Mouse (Mus musculus) midbrain, embryonic 15.5 days (tissue): Measurements from ENCODE around the gene D130043K22Rik. TPM values are rescaled to one million over a fixed set of nuclear protein-coding genes. Genes with fewer than 3 reads are reported as not detected.

Source experiments
- ATAC-seq: fragments of 200-750 bp; cut with Nextera tagmentation; replicated peaks from 2 replicates; pipeline ENCODE4 v1.8.0; 2017; ENCODE audit warnings: moderate TSS enrichment
- H3K27ac ChIP-seq: fragments of 300-500 bp; sonication (generic); 2 replicates; pipeline ENCODE4 v1.5.1; 2015; ENCODE audit warnings: mild to moderate bottlenecking, inconsistent platforms
- H3K27me3 ChIP-seq: fragments of 300-500 bp; sonication (generic); replicated peaks from 2 replicates; pipeline ENCODE4 v1.6.1; 2015; ENCODE audit warnings: inconsistent platforms
- H3K36me3 ChIP-seq: fragments of 300-500 bp; sonication (generic); replicated peaks from 2 replicates; pipeline ENCODE4 v1.6.1; 2015; ENCODE audit warnings: inconsistent platforms
- H3K4me1 ChIP-seq: fragments of 300-500 bp; sonication (generic); 2 replicates; pipeline ENCODE4 v1.6.1; 2015; ENCODE audit warnings: inconsistent platforms
- H3K4me2 ChIP-seq: fragments of 300-500 bp; sonication (generic); 2 replicates; pipeline ENCODE4 v1.6.1; 2015; ENCODE audit warnings: inconsistent platforms, mild to moderate bottlenecking, moderate library complexity
- H3K4me3 ChIP-seq: fragments of 300-500 bp; sonication (generic); 2 replicates; pipeline ENCODE4 v1.5.1; 2015; ENCODE audit warnings: mild to moderate bottlenecking, inconsistent platforms
- H3K9ac ChIP-seq: fragments of 300-500 bp; sonication (generic); 2 replicates; pipeline ENCODE4 v1.6.1; 2015; ENCODE audit warnings: mild to moderate bottlenecking, inconsistent platforms
- H3K9me3 ChIP-seq: fragments of 300-500 bp; sonication (generic); 2 replicates; pipeline ENCODE4 v1.6.1; 2016; ENCODE audit warnings: inconsistent platforms
- WGBS: fragments of 180-500 bp; shearing (Covaris S2); methylation state at CpG from one replicate; pipeline ENCODE4 v1.1.7; 2015; ENCODE audit warnings: mixed read lengths; 5-methylcytosine and 5-hydroxymethylcytosine counted together
- polyA plus RNA-seq: library from polyadenylated mRNA; unstranded; fragments of >200 nt; fragmentation: Nextera tagmentation; extraction: Ambion mirVana; gene quantifications from 2 replicates; pipeline ENCODE4 v1.2.1, GENCODE M21; 2015

Gene D130043K22Rik
- polyA plus RNA-seq, 1 experiment from 2014 or later: 7.8 TPM

DNA sequence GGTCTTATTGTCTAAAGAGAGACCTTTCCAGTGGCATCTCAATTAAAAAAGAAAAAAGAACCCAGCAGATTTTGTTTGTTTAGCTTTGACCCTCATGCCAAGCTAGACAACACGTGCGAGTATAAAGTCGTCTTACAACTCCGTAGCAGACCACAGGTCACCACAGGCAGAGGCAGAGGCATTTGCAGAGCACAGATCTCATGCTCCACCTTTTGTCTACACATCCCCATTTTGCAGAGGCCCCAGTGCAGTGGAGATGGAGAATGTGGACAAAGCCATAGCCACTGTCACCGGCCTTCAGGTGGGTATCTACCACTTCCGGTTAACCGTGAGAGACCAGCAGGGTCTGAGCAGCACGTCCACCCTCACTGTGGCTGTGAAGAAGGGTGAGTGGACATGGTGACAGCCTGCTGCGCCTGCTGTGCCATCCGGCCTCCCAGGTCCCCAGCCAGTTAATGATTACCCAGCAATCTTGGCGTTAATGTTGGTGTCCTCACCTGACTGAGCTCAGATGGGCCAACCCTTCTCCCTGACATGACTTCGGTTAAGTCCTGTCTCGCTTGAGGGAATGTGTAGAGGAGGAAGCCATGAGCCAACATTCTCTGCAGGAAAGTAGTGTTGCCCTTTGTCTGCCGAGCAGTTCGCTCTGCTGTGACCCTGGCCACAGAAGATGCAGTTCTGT, 34.6 kb downstream of the D130043K22Rik start:
- no peak overlapping the region for H3K4me3 ChIP-seq
- peaks cover 4% of the 10 kb centered on the region; the same call in 1 of the 2 replicates for H3K36me3 ChIP-seq
- H3K27me3 ChIP-seq: no peaks in the 10 kb centered on the region
- H3K9ac ChIP-seq: no peak overlapping the region
- ATAC-seq: no peak
- whole genome bisulfite sequencing: 87% methylated on average over 15 of the region's 15 CpGs
- H3K9me3 ChIP-seq: no peaks in the 10 kb centered on the region
- no peaks in the 10 kb centered on the region for H3K4me1 ChIP-seq
- no peak overlapping the region for H3K4me2 ChIP-seq
- no peak overlapping the region for H3K27ac ChIP-seq

GRCm38 (mm10) chr13:24880208-24880607, 35.3 kb downstream of the D130043K22Rik start:
- H3K4me1 ChIP-seq: no peaks in the 10 kb centered on the region
- no peaks in the 10 kb centered on the region for H3K27me3 ChIP-seq
- no peaks in the 10 kb centered on the region for H3K9me3 ChIP-seq
- 87% methylated on average over 6 of the region's 6 CpGs for WGBS
- H3K9ac ChIP-seq: no peak overlapping the region
- no peak overlapping the region for H3K4me2 ChIP-seq
- H3K36me3 ChIP-seq: peaks cover 4% of the 10 kb centered on the region; the same call in 1 of the 2 replicates
- H3K4me3 ChIP-seq: no peak overlapping the region
- ATAC-seq: no peak
- H3K27ac ChIP-seq: no peak overlapping the region

- H3K36me3 ChIP-seq: peaks cover 4% of the 10 kb centered on the region; the same call in 1 of the 2 replicates
- WGBS: 94% methylated on average over 5 of the region's 5 CpGs
- H3K4me1 ChIP-seq: no peaks in the 10 kb centered on the region
- no peak for ATAC-seq
- H3K4me3 ChIP-seq: no peak overlapping the region
- no peaks in the 10 kb centered on the region for H3K9me3 ChIP-seq
- no peaks in the 10 kb centered on the region for H3K27me3 ChIP-seq
- H3K9ac ChIP-seq: no peak overlapping the region
- H3K4me2 ChIP-seq: no peak overlapping the region
- H3K27ac ChIP-seq: no peak overlapping the region
Measured at GRCm38 (mm10) chr13:24880704-24881103, 35.8 kb downstream of the D130043K22Rik start.

DNA sequence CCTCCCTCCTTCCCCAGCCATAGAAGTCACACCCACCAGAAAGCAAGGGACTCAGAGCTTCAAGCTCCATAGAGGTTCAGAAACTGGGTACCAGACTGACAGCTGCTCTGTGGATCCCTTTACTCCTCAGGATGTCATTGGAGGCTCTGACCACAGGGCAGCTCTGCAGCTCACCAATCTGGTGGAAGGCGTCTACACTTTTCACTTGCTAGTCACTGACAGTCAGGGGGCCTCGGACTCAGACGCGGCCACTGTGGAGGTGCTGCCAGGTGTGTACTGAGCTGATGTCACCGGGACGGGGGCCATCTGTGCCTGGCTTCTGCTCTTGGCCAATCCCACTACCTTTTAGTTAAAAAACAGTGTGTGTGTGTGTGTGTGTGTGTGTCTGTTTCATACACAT, 37.5 kb downstream of the D130043K22Rik start:
- H3K4me3 ChIP-seq: no peak overlapping the region
- no peak overlapping the region for H3K9ac ChIP-seq
- peaks cover 4% of the 10 kb centered on the region; the same call in 1 of the 2 replicates for H3K36me3 ChIP-seq
- no peaks in the 10 kb centered on the region for H3K4me1 ChIP-seq
- 96% methylated on average over 6 of the region's 6 CpGs for WGBS
- H3K4me2 ChIP-seq: no peak overlapping the region
- no peaks in the 10 kb centered on the region for H3K9me3 ChIP-seq
- no peak overlapping the region for H3K27ac ChIP-seq
- no peaks in the 10 kb centered on the region for H3K27me3 ChIP-seq
- no peak for ATAC-seq

DNA sequence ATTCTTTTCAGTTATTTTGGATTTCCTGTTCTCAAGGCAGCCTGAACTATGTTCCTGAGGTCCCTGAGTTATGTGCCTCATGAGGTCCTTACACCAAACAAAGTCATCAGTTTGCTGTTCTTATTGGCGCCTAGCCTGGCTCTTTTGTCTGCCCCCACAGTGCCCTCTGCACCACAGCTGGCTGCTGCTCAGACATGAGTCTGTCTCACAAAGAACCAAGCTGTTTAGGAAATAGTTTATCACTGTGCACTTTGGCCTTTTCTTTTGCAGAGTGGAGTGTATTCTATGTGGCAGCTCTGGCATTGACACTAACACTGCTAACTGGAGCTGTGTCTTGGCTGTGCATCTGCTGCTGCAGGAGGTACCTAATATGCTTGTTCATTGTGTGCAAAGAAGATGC, 44.6 kb downstream of the D130043K22Rik start:
- Histone ChIP-seq H3K4me2 (no peak overlapping the region), H3K4me1 (no peaks in the 10 kb centered on the region), H3K27ac (no peak overlapping the region), H3K4me3 (no peak overlapping the region), H3K27me3 (no peaks in the 10 kb centered on the region), H3K36me3 (no peaks in the 10 kb centered on the region; the same call in 1 of the 2 replicates), H3K9me3 (no peaks in the 10 kb centered on the region), H3K9ac (no peak overlapping the region)
- WGBS: 62% methylated on average over 1 of the region's 1 CpGs
- ATAC-seq: no peak

- no peak overlapping the region for H3K27ac ChIP-seq
- no peak overlapping the region for H3K4me3 ChIP-seq
- ATAC-seq: no peak
- no peaks in the 10 kb centered on the region for H3K9me3 ChIP-seq
- WGBS: over 99% methylated on average over 3 of the region's 3 CpGs
- H3K36me3 ChIP-seq: no peaks in the 10 kb centered on the region
- H3K9ac ChIP-seq: no peak overlapping the region
- no peaks in the 10 kb centered on the region for H3K4me1 ChIP-seq
- no peaks in the 10 kb centered on the region for H3K27me3 ChIP-seq
- no peak overlapping the region for H3K4me2 ChIP-seq
Measured at GRCm38 (mm10) chr13:24892516-24892915, 47.6 kb downstream of the D130043K22Rik start.

GRCm38 (mm10) chr13:24893880-24894279, 48.9 kb downstream of the D130043K22Rik start:
- H3K9ac ChIP-seq: no peak overlapping the region
- 88% methylated on average over 2 of the region's 2 CpGs for WGBS
- no peak for ATAC-seq
- no peak overlapping the region for H3K4me2 ChIP-seq
- no peak overlapping the region for H3K4me3 ChIP-seq
- H3K4me1 ChIP-seq: no peaks in the 10 kb centered on the region
- H3K27ac ChIP-seq: no peak overlapping the region
- H3K36me3 ChIP-seq: no peaks in the 10 kb centered on the region
- H3K9me3 ChIP-seq: no peaks in the 10 kb centered on the region
- no peaks in the 10 kb centered on the region for H3K27me3 ChIP-seq

DNA sequence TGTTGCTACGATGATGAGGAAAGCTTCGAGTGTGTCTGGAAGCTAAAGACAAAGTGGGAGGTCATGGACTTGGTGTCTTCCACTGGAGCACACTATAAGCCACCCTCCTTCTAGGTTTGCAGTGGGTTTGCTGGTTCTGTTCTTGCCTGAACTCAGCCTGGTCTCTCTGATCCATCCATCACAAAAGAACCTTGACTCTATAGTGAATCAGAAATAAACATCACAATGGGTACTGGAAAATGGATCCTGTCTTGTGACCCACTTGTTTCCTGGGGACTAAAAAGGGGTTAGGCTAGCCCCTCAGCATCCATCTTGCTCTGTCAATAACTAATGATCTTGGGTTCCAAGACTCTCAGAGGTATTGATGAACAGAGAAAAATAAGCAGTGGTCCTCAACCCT, 57.0 kb downstream of the D130043K22Rik start:
- Histone ChIP-seq H3K4me1 (no peaks in the 10 kb centered on the region), H3K36me3 (no peaks in the 10 kb centered on the region), H3K27ac (no peak overlapping the region), H3K4me2 (no peak overlapping the region), H3K4me3 (no peak overlapping the region), H3K27me3 (no peaks in the 10 kb centered on the region), H3K9ac (no peak overlapping the region), H3K9me3 (no peaks in the 10 kb centered on the region)
- no peak for ATAC-seq
- 89% methylated on average over 2 of the region's 2 CpGs for WGBS

GRCm38 (mm10) chr13:24903412-24903811, 58.5 kb downstream of the D130043K22Rik start:
- Histone ChIP-seq H3K27me3 (no peaks in the 10 kb centered on the region), H3K4me3 (no peak overlapping the region), H3K9me3 (no peaks in the 10 kb centered on the region), H3K36me3 (no peaks in the 10 kb centered on the region), H3K4me1 (no peaks in the 10 kb centered on the region), H3K4me2 (no peak overlapping the region), H3K27ac (no peak overlapping the region), H3K9ac (no peak overlapping the region)
- ATAC-seq: no peak
- 68% methylated on average over 6 of the region's 6 CpGs for WGBS

DNA sequence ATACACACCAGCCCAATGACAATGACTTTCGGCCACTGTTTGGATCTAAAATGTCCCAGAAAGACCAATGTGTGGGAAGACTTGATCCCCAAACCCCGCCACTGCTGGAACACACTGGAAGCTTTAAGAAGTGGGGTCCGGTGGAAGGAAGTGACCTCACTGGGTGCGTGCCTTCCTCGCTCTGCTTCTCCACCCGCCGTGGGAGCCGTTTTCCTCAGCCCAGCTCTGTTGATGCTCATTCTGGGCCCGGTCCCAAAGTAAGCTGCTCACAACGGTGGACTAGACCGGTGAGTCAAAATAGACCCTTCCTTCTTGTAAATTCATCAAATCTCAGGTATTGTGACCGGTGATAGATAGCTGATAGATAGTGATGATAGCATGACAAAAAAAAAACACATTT, 60.5 kb downstream of the D130043K22Rik start:
- Histone ChIP-seq H3K4me3 (no peak overlapping the region), H3K27ac (no peak overlapping the region), H3K4me2 (no peak overlapping the region), H3K9ac (no peak overlapping the region), H3K27me3 (no peaks in the 10 kb centered on the region), H3K4me1 (no peaks in the 10 kb centered on the region), H3K9me3 (no peaks in the 10 kb centered on the region), H3K36me3 (no peaks in the 10 kb centered on the region)
- 94% methylated on average over 12 of the region's 12 CpGs for WGBS
- ATAC-seq: no peak

- H3K4me2 ChIP-seq: no peak overlapping the region
- no peak overlapping the region for H3K4me3 ChIP-seq
- H3K27ac ChIP-seq: no peak overlapping the region
- no peak overlapping the region for H3K9ac ChIP-seq
- ATAC-seq: no peak
- no peaks in the 10 kb centered on the region for H3K4me1 ChIP-seq
- no peaks in the 10 kb centered on the region for H3K36me3 ChIP-seq
- H3K9me3 ChIP-seq: no peaks in the 10 kb centered on the region
- no peaks in the 10 kb centered on the region for H3K27me3 ChIP-seq
- 67% methylated on average over 11 of the region's 11 CpGs for WGBS
Measured at GRCm38 (mm10) chr13:24906831-24907570, 62.1 kb downstream of the D130043K22Rik start.

DNA sequence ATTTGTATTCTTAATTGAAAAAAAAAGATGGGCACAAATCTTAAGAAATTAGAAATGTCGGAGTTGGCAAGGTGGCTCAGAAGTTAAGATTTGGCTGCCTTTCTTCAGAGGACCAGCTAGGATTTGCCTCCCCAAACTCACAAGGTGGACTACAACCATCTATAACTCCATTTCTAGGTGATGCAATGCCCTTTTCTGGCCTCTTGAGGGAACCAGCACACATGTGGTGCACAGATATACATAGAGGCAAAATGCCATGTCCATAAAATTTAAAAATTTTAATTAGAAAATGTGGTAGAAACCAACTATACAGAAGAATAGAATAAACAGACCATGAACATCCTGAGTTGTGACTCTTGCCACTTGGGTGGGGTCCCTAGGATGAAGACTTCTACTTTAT, 64.2 kb downstream of the D130043K22Rik start:
- no peak overlapping the region for H3K9ac ChIP-seq
- H3K4me1 ChIP-seq: no peaks in the 10 kb centered on the region
- no peak overlapping the region for H3K27ac ChIP-seq
- no peaks in the 10 kb centered on the region for H3K9me3 ChIP-seq
- ATAC-seq: no peak
- H3K36me3 ChIP-seq: peaks cover 6% of the 10 kb centered on the region; the same call in 1 of the 2 replicates
- no peak overlapping the region for H3K4me2 ChIP-seq
- H3K4me3 ChIP-seq: no peak overlapping the region
- H3K27me3 ChIP-seq: no peaks in the 10 kb centered on the region
- 95% methylated on average over 1 of the region's 1 CpGs for WGBS

- H3K4me1 ChIP-seq: no peaks in the 10 kb centered on the region
Measured at GRCm38 (mm10) chr13:24913576-24913975, 68.6 kb downstream of the D130043K22Rik start.

More at GRCm38 (mm10) chr13:24913576-24913975, 68.6 kb downstream of the D130043K22Rik start:
- ATAC-seq: no peak
- Histone ChIP-seq H3K4me3 (no peak overlapping the region), H3K4me2 (no peak overlapping the region), H3K36me3 (peaks cover 15% of the 10 kb centered on the region; the same call in 1 of the 2 replicates), H3K27me3 (no peaks in the 10 kb centered on the region), H3K9me3 (no peaks in the 10 kb centered on the region), H3K27ac (no peak overlapping the region), H3K9ac (no peak overlapping the region)
- WGBS: 97% methylated on average over 7 of the region's 7 CpGs
